Mouse (Mus musculus) G1E (cell line): ENCODE measurements at regions not wholly inside any gene's neighbourhood (a gene's known extent, or its start where the extent isn't known, plus 50 kb on each side); places are given as distances from the start of the nearest gene placed in this dataset.

ENCODE experiments used
- ATAC-seq: 2 replicates; pipeline ENCODE4 v1.8.0; 2016; ENCODE audit warnings: mild to moderate bottlenecking; ENCODE audit not compliant: insufficient number of reproducible peaks, poor library complexity, low FRiP score, severe bottlenecking; ENCODE audit errors: extremely low read depth
- DNase-seq: peaks from one replicate; pipeline ENCODE4 v3.0.0; 2012; ENCODE audit warnings: low spot score
- H3K27me3 ChIP-seq: 2 replicates; pipeline ENCODE4 v1.6.1; 2012; ENCODE audit warnings: mild to moderate bottlenecking, low read length, inconsistent platforms; ENCODE audit not compliant: insufficient read depth
- H3K36me3 ChIP-seq: replicated peaks from 2 replicates; pipeline ENCODE3; 2012; ENCODE audit warnings: mild to moderate bottlenecking, inconsistent platforms
- H3K4me1 ChIP-seq: 2 replicates; pipeline ENCODE4 v1.6.1; 2012; ENCODE audit warnings: low read depth, low read length, inconsistent platforms, mixed read lengths; ENCODE audit not compliant: insufficient read depth
- H3K4me3 ChIP-seq: 2 replicates; pipeline ENCODE4 v1.5.1; 2012; ENCODE audit warnings: low read depth, mild to moderate bottlenecking, inconsistent platforms, low read length, moderate library complexity, mixed read lengths
- H3K9me3 ChIP-seq: replicated peaks from 2 replicates; pipeline ENCODE4 v1.6.1; 2012; ENCODE audit warnings: inconsistent platforms
- CTCF ChIP-seq: IDR thresholded peaks from 2 replicates; pipeline ENCODE4 v1.5.1; 2012; ENCODE audit warnings: low read depth, low read length, inconsistent platforms, mixed read lengths
- GATA1 ChIP-seq: IDR thresholded peaks from 2 replicates; pipeline ENCODE4 v1.6.1; 2012; ENCODE audit warnings: borderline replicate concordance, low read length, inconsistent platforms, mixed read lengths
- GATA2 ChIP-seq: IDR thresholded peaks from 2 replicates; pipeline ENCODE4 v1.6.1; 2012; ENCODE audit warnings: low read depth, low read length, inconsistent platforms, borderline replicate concordance
- POLR2AphosphoS5 ChIP-seq: IDR thresholded peaks from 2 replicates; pipeline ENCODE4 v1.6.1; 2012; ENCODE audit warnings: low read depth, low read length, inconsistent platforms; ENCODE audit not compliant: insufficient replicate concordance
- TAL1 ChIP-seq: conservative IDR thresholded peaks from 2 replicates; pipeline ENCODE4 v1.6.1; 2012; ENCODE audit warnings: low read depth, low read length, inconsistent platforms, mixed read lengths

- TF ChIP-seq CTCF (peak; percentile 43; the same call in 1 of the 2 replicates), GATA2 (no peak)
- H3K36me3 ChIP-seq, result no peaks in the 10 kb centered on the region
Measured at GRCm38 (mm10) chr10:122528973-122529703, 80.8 kb downstream of the Avpr1a start.

GRCm38 (mm10) chr10:122534714-122535113, 86.4 kb downstream of the Avpr1a start:
- Histone ChIP-seq H3K27me3 (no peaks in the 10 kb centered on the region), H3K4me3 (no peak overlapping the region), H3K36me3 (no peaks in the 10 kb centered on the region), H3K9me3 (peaks cover 15% of the 10 kb centered on the region), H3K4me1 (no peaks in the 10 kb centered on the region)
- TF ChIP-seq CTCF, result no peak
- TF ChIP-seq GATA2, result no peak
- no peak for TF ChIP-seq POLR2AphosphoS5
- no peak for TF ChIP-seq GATA1
- no peak for TF ChIP-seq TAL1
- no peak for ATAC-seq
- no peak for DNase-seq

More at GRCm38 (mm10) chr10:122528973-122529703, 80.8 kb downstream of the Avpr1a start:
- no peaks in the 10 kb centered on the region for H3K4me1 ChIP-seq
- no peak overlapping the region for H3K4me3 ChIP-seq
- peaks cover 23% of the 10 kb centered on the region for H3K9me3 ChIP-seq
- DNase-seq (no peak), ATAC-seq (no peak)
- H3K27me3 ChIP-seq, result no peaks in the 10 kb centered on the region

- no peak overlapping the region for H3K4me3 ChIP-seq
- H3K4me1 ChIP-seq, result no peaks in the 10 kb centered on the region
- DNase-seq, result no peak
- H3K27me3 ChIP-seq, result no peaks in the 10 kb centered on the region
- no peak for TF ChIP-seq POLR2AphosphoS5
- no peak for TF ChIP-seq GATA2
- no peak for TF ChIP-seq TAL1
- no peak for TF ChIP-seq CTCF
- TF ChIP-seq GATA1, result no peak
- H3K36me3 ChIP-seq, result no peaks in the 10 kb centered on the region
- peaks cover 15% of the 10 kb centered on the region for H3K9me3 ChIP-seq
- no peak for ATAC-seq
Measured at GRCm38 (mm10) chr10:122535137-122535536, 86.8 kb downstream of the Avpr1a start.

GRCm38 (mm10) chr10:122539655-122540054, 91.4 kb downstream of the Avpr1a start:
- Histone ChIP-seq H3K36me3 (no peaks in the 10 kb centered on the region), H3K27me3 (no peaks in the 10 kb centered on the region), H3K9me3 (peaks cover 19% of the 10 kb centered on the region), H3K4me3 (no peak overlapping the region), H3K4me1 (no peaks in the 10 kb centered on the region)
- ATAC-seq (no peak), DNase-seq (no peak)
- TF ChIP-seq CTCF (no peak), GATA2 (no peak), TAL1 (no peak), GATA1 (no peak), POLR2AphosphoS5 (no peak)

GRCm38 (mm10) chr10:122542573-122542972, 94.3 kb downstream of the Avpr1a start:
- H3K27me3 ChIP-seq, result no peaks in the 10 kb centered on the region
- H3K4me3 ChIP-seq, result no peak overlapping the region
- H3K4me1 ChIP-seq, result no peaks in the 10 kb centered on the region
- DNase-seq (no peak), ATAC-seq (no peak)
- H3K9me3 ChIP-seq, result peaks cover 18% of the 10 kb centered on the region
- no peak for TF ChIP-seq CTCF
- TF ChIP-seq POLR2AphosphoS5, result no peak
- TF ChIP-seq GATA1, result no peak
- TF ChIP-seq GATA2, result no peak
- no peak for TF ChIP-seq TAL1
- no peaks in the 10 kb centered on the region for H3K36me3 ChIP-seq

GRCm38 (mm10) chr10:122544096-122544720, 95.9 kb downstream of the Avpr1a start:
- DNase-seq (no peak), ATAC-seq (no peak)
- Histone ChIP-seq H3K4me3 (no peak overlapping the region), H3K4me1 (no peaks in the 10 kb centered on the region), H3K27me3 (no peaks in the 10 kb centered on the region), H3K36me3 (no peaks in the 10 kb centered on the region), H3K9me3 (peaks cover 21% of the 10 kb centered on the region)
- TF ChIP-seq GATA1, result no peak
- TF ChIP-seq CTCF, result no peak
- no peak for TF ChIP-seq TAL1
- no peak for TF ChIP-seq POLR2AphosphoS5
- TF ChIP-seq GATA2, result no peak

GRCm38 (mm10) chr10:122545029-122545428, 96.7 kb downstream of the Avpr1a start:
- no peak for TF ChIP-seq GATA2
- TF ChIP-seq CTCF, result no peak
- no peak for TF ChIP-seq GATA1
- no peak for TF ChIP-seq POLR2AphosphoS5
- TF ChIP-seq TAL1, result no peak
- ATAC-seq (no peak), DNase-seq (no peak)
- no peaks in the 10 kb centered on the region for H3K36me3 ChIP-seq
- H3K9me3 ChIP-seq, result peaks cover 25% of the 10 kb centered on the region
- H3K4me1 ChIP-seq, result no peaks in the 10 kb centered on the region
- H3K4me3 ChIP-seq, result no peak overlapping the region
- no peaks in the 10 kb centered on the region for H3K27me3 ChIP-seq
